Mouse (Mus musculus) bone marrow macrophage, adult 2 months (primary cell): Measurements from ENCODE around the gene Rhoa. TPM values are rescaled to one million over a fixed set of nuclear protein-coding genes. Genes with fewer than 3 reads are reported as not detected.
A peak's percentile ranks its signal among the peaks of the same experiment; 100 is the strongest.
"Not testable (repeated sequence)": the region's sequence is repeated elsewhere in the genome, so short reads cannot be mapped to it uniquely, and the experiment has no call there.

Experiments used
- H3K27ac ChIP-seq: 2 replicates; pipeline ENCODE4 v1.5.1; 2012; ENCODE audit warnings: low read depth, low read length; ENCODE audit not compliant: insufficient read depth
- H3K4me1 ChIP-seq: 2 replicates; pipeline ENCODE4 v1.6.1; 2012; ENCODE audit warnings: low read length; ENCODE audit not compliant: control insufficient read depth, insufficient read depth
- H3K4me3 ChIP-seq: 2 replicates; pipeline ENCODE4 v1.5.1; 2012; ENCODE audit warnings: mild to moderate bottlenecking, low read length, moderate library complexity; ENCODE audit not compliant: insufficient read depth
- CTCF ChIP-seq: IDR thresholded peaks from 2 replicates; pipeline ENCODE4 v1.5.1; 2012; ENCODE audit warnings: low read depth, mild to moderate bottlenecking, low read length, moderate library complexity
- POLR2A ChIP-seq: IDR thresholded peaks from 2 replicates; pipeline ENCODE4 v1.6.1; 2012; ENCODE audit warnings: mild to moderate bottlenecking, low read depth, low read length, borderline replicate concordance
- polyA plus RNA-seq: library from polyadenylated mRNA; stranded (reverse); fragments of >200 nt; gene quantifications from 2 replicates; pipeline ENCODE4 v1.2.4, GENCODE M21; 2012; ENCODE audit not compliant: missing spikeins, insufficient read depth, insufficient read length

Rhoa gene
- 499 and 511 TPM in 2 replicates for polyA plus RNA-seq

- TF ChIP-seq CTCF = no peak
- TF ChIP-seq POLR2A = 0 out of 2 replicates have a peak, but pooled peaks have one; percentile 78
- H3K4me3 ChIP-seq = peak within 1 kb of the TSS; percentile 94
- peaks cover 15% of the 10 kb centered on the region for H3K4me1 ChIP-seq
- peak within 1 kb of the TSS; percentile 99 for H3K27ac ChIP-seq
Observed at GRCm38 (mm10) chr9:108305629-108306520, at the start of gene Rhoa, which contains the start of gene Tcta. TSS of gene Rhoa (plus strand) at chr9:108306129. TSS of gene Tcta (minus strand) at chr9:108306160.

- TF ChIP-seq CTCF = no peak
- no peak for TF ChIP-seq POLR2A
- Histone ChIP-seq H3K4me1 (peaks cover 59% of the 10 kb centered on the region), H3K27ac (peak overlapping the region; percentile 82), H3K4me3 (no peak overlapping the region)
Observed at GRCm38 (mm10) chr9:108260526-108260925, 45.4 kb upstream of the Rhoa start.

- H3K27ac ChIP-seq = no peak overlapping the region
- H3K4me1 ChIP-seq = peaks cover 58% of the 10 kb centered on the region
- no peak overlapping the region for H3K4me3 ChIP-seq
- TF ChIP-seq CTCF (no peak), POLR2A (no peak)
Observed at GRCm38 (mm10) chr9:108261865-108262264, 44.1 kb upstream of the Rhoa start.

GRCm38 (mm10) chr9:108262494-108263049 is 43.4 kb upstream of the Rhoa start:
- Histone ChIP-seq H3K27ac (no peak overlapping the region), H3K4me1 (peaks cover 52% of the 10 kb centered on the region), H3K4me3 (peak overlapping the region; percentile 94)
- TF ChIP-seq POLR2A (no peak), CTCF (no peak)

GRCm38 (mm10) chr9:108263131-108263681 is 42.7 kb upstream of the Rhoa start:
- TF ChIP-seq CTCF = no peak
- TF ChIP-seq POLR2A = no peak

GRCm38 (mm10) chr9:108263690-108264190 is 42.2 kb upstream of the Rhoa start, which contains the start of gene Dag1:
TSS of gene Dag1 (minus strand) at chr9:108263958.
- H3K4me3 ChIP-seq = peak within 1 kb of the TSS; percentile 94
- H3K4me1 ChIP-seq = peaks cover 45% of the 10 kb centered on the region
- peak within 1 kb of the TSS; percentile 70 for H3K27ac ChIP-seq
- TF ChIP-seq POLR2A (no peak; the same call in 1 of the 2 replicates), CTCF (no peak)

More at GRCm38 (mm10) chr9:108263131-108263681, 42.7 kb upstream of the Rhoa start:
- Histone ChIP-seq H3K4me1 (peaks cover 47% of the 10 kb centered on the region), H3K4me3 (peak overlapping the region; percentile 94), H3K27ac (peak overlapping the region; percentile 70)

- no peak for TF ChIP-seq POLR2A
- no peak for TF ChIP-seq CTCF
- Histone ChIP-seq H3K4me1 (peaks cover 39% of the 10 kb centered on the region), H3K4me3 (peak overlapping the region; percentile 94), H3K27ac (peak overlapping the region; percentile 49)
Observed at GRCm38 (mm10) chr9:108264191-108264921, 41.6 kb upstream of the Rhoa start.

GRCm38 (mm10) chr9:108266261-108266935 is 39.5 kb upstream of the Rhoa start:
- Histone ChIP-seq H3K27ac (no peak overlapping the region), H3K4me3 (no peak overlapping the region), H3K4me1 (peaks cover 20% of the 10 kb centered on the region)
- TF ChIP-seq CTCF (no peak), POLR2A (no peak)

- H3K4me1 ChIP-seq = peaks cover 11% of the 10 kb centered on the region
- TF ChIP-seq POLR2A (no peak), CTCF (no peak)
- no peak overlapping the region for H3K4me3 ChIP-seq
- H3K27ac ChIP-seq = no peak overlapping the region
Observed at GRCm38 (mm10) chr9:108267691-108268090, 38.2 kb upstream of the Rhoa start.

GRCm38 (mm10) chr9:108268701-108269100 is 37.2 kb upstream of the Rhoa start:
- H3K4me3 ChIP-seq, H3K27ac ChIP-seq: not testable (repeated sequence)
- H3K4me1 ChIP-seq = peaks cover 11% of the 10 kb centered on the region
